Mouse (Mus musculus): ENCODE results near the gene Mfsd11. TPM values are rescaled to one million over a fixed set of nuclear protein-coding genes. Genes with fewer than 3 reads are reported as not detected.

The Mfsd11 gene
- polyA plus RNA-seq, 1 experiment from 2014 or later: 18.0 TPM

DNA sequence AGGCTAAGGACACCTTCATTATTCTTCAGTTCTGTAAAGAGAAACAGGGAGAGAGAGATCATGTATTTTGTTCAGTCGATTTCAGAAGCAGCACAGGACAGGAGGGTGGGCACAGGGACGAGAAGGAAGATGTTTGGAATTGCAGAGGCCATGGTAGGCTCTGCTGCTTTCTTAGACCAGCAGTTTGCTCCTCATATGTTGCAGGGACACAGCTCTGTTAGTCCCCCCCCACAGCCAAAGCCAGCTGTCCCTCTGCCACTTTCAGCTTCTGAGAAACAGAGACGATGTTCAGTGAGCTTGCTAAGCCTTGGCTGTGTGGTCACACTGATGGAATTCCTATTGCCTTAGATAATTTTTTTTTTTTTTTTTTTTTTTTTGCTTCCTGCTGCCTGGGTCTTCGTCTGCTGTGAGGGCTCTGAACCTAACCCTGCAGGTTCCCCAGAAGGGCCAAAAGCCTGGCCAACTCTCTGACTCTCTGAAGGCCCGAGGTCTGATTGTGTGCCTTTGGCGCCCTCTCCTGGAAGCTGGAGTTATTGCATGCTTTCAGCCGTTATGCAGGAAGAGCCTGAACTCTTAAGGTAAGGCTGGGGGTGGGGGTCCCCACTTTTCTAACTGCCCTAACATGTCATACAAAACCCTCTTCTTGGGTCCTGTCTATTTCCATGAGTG, 44.2 kb upstream of the Mfsd11 start:
- no peaks in the 10 kb centered on the region for H3K9me3 ChIP-seq (ENCODE audit: low read length)
- H3K4me1 ChIP-seq (ENCODE audit: insufficient read depth): peaks cover 4% of the 10 kb centered on the region; the same call in 1 of the 2 replicates
- 32% methylated on average over 7 of the region's 7 CpGs for WGBS (ENCODE audit: insufficient replicate concordance)
- DNase-seq: peak; percentile 84
- no peak overlapping the region for H3K9ac ChIP-seq (replicated peaks)
- no peaks in the 10 kb centered on the region for H3K27me3 ChIP-seq (ENCODE audit: insufficient read depth, low read length)
- H3K4me3 ChIP-seq (ENCODE audit: low read depth, low read length): no peak overlapping the region
- TF ChIP-seq EP300 (IDR thresholded peaks at IDR 0.05; ENCODE audit: low read depth) (no peak), CTCF (IDR thresholded peaks at IDR 0.05; ENCODE audit: low read depth) (peak; percentile 91)
- ATAC-seq: peak; percentile 21; the same call in 1 of the 2 replicates
- no peak overlapping the region for H3K27ac ChIP-seq (ENCODE audit: low read depth)
- H3K4me2 ChIP-seq (ENCODE audit: low read depth, low read length): no peak overlapping the region
- H3K36me3 ChIP-seq (replicated peaks; ENCODE audit: insufficient read depth, low read length): no peaks in the 10 kb centered on the region

DNA sequence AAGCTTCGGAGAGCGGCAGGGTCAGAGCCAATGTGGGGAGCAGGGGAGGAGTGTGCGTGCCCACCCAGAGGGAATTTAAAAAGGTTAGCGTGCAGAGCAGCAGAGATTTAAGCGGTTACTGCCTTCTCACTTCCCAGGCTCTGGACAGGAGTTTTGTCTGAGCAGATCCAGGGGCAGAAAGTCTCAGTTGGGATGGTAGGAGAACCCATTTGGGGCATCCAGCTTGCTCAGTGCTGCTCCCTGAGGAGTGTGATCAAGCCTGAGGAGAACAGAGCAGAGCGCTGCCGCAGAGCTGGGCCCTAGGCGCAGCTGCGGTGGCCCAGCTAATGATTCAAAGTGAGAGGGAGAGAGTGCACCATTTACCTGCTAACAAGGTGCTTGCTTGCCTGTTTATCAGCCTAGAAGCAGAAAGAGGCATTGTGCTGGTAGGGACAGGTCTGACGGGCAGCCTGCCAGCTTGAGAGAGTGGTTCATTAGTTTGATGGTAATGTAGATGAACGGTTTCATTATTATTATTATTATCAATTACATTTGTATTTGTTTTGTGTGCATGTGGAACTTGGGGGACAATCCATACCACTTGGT, 43.3 kb upstream of the Mfsd11 start:
- ATAC-seq: no peak
- TF ChIP-seq CTCF (IDR thresholded peaks at IDR 0.05; ENCODE audit: low read depth) (no peak), EP300 (IDR thresholded peaks at IDR 0.05; ENCODE audit: low read depth) (no peak)

DNA sequence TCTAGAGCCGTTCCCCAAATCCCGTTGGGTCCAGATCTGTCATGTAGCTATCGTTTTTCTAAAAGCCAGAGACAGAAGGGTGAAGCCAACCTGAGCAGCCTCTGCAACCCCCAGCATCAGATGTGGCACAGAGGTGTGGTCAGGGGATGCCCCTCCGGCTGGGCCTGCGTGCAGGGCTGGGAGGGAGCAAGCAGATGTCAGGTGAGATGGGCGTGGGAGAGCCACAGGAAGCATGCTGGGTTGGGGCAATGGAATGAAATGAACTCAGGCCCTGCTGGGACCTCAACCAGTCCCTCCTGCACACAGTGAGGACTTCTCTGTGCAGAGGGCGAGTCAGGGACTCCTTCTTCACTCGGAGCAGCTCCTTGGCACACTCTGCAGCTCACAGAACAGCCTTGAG, 42.7 kb upstream of the Mfsd11 start:
- H3K4me2 ChIP-seq (ENCODE audit: low read depth, low read length): no peak overlapping the region
- H3K36me3 ChIP-seq (replicated peaks; ENCODE audit: insufficient read depth, low read length): no peaks in the 10 kb centered on the region
- peaks cover 4% of the 10 kb centered on the region for H3K4me1 ChIP-seq (ENCODE audit: insufficient read depth)
- WGBS (ENCODE audit: insufficient replicate concordance): 77% methylated on average over 8 of the region's 8 CpGs
- H3K9me3 ChIP-seq (ENCODE audit: low read length): no peaks in the 10 kb centered on the region
- no peak for DNase-seq
- no peak for TF ChIP-seq EP300 (IDR thresholded peaks at IDR 0.05; ENCODE audit: low read depth)
- TF ChIP-seq CTCF (IDR thresholded peaks at IDR 0.05; ENCODE audit: low read depth): no peak
- no peak overlapping the region for H3K9ac ChIP-seq (replicated peaks)
- no peak for ATAC-seq
- no peak overlapping the region for H3K27ac ChIP-seq (ENCODE audit: low read depth)
- no peak overlapping the region for H3K4me3 ChIP-seq (ENCODE audit: low read depth, low read length)
- H3K27me3 ChIP-seq (ENCODE audit: insufficient read depth, low read length): no peaks in the 10 kb centered on the region

More for the DNA sequence above, 43.3 kb upstream of the Mfsd11 start:
- Histone ChIP-seq H3K27ac (ENCODE audit: low read depth) (no peak overlapping the region), H3K36me3 (replicated peaks; ENCODE audit: insufficient read depth, low read length) (no peaks in the 10 kb centered on the region), H3K4me2 (ENCODE audit: low read depth, low read length) (no peak overlapping the region), H3K27me3 (ENCODE audit: insufficient read depth, low read length) (no peaks in the 10 kb centered on the region), H3K9ac (replicated peaks) (no peak overlapping the region), H3K9me3 (ENCODE audit: low read length) (no peaks in the 10 kb centered on the region), H3K4me3 (ENCODE audit: low read depth, low read length) (no peak overlapping the region), H3K4me1 (ENCODE audit: insufficient read depth) (peaks cover 4% of the 10 kb centered on the region; the same call in 1 of the 2 replicates)
- 80% methylated on average over 11 of the region's 11 CpGs for WGBS (ENCODE audit: insufficient replicate concordance)
- no peak for DNase-seq

DNA sequence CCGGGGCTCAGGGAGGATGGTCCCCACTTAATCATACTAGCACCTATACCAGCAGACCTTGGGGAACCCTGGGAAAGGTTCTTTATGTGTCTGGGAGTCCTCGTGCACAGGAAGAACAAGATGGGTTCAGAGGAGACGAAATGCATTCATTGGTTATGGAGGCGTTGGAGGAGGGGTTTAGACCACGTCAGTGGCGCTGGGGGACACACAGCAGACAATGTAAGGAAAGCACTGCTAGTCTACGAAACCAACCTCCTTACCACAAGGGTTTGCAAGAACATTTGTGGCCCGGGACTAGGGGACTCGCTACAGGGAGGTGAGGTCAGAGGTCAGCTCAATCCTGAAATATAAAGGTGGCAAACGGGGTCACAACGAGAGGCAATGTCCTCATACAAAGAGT, 41.7 kb upstream of the Mfsd11 start:
- Histone ChIP-seq H3K27ac (ENCODE audit: low read depth) (no peak overlapping the region), H3K4me3 (ENCODE audit: low read depth, low read length) (no peak overlapping the region), H3K9me3 (ENCODE audit: low read length) (no peaks in the 10 kb centered on the region), H3K4me2 (ENCODE audit: low read depth, low read length) (no peak overlapping the region), H3K36me3 (replicated peaks; ENCODE audit: insufficient read depth, low read length) (no peaks in the 10 kb centered on the region), H3K9ac (replicated peaks) (no peak overlapping the region), H3K27me3 (ENCODE audit: insufficient read depth, low read length) (no peaks in the 10 kb centered on the region), H3K4me1 (ENCODE audit: insufficient read depth) (peaks cover 8% of the 10 kb centered on the region)
- DNase-seq (no peak), ATAC-seq (no peak)
- 70% methylated on average over 11 of the region's 11 CpGs for WGBS (ENCODE audit: insufficient replicate concordance)
- TF ChIP-seq EP300 (IDR thresholded peaks at IDR 0.05; ENCODE audit: low read depth): no peak
- TF ChIP-seq CTCF (IDR thresholded peaks at IDR 0.05; ENCODE audit: low read depth): no peak

DNA sequence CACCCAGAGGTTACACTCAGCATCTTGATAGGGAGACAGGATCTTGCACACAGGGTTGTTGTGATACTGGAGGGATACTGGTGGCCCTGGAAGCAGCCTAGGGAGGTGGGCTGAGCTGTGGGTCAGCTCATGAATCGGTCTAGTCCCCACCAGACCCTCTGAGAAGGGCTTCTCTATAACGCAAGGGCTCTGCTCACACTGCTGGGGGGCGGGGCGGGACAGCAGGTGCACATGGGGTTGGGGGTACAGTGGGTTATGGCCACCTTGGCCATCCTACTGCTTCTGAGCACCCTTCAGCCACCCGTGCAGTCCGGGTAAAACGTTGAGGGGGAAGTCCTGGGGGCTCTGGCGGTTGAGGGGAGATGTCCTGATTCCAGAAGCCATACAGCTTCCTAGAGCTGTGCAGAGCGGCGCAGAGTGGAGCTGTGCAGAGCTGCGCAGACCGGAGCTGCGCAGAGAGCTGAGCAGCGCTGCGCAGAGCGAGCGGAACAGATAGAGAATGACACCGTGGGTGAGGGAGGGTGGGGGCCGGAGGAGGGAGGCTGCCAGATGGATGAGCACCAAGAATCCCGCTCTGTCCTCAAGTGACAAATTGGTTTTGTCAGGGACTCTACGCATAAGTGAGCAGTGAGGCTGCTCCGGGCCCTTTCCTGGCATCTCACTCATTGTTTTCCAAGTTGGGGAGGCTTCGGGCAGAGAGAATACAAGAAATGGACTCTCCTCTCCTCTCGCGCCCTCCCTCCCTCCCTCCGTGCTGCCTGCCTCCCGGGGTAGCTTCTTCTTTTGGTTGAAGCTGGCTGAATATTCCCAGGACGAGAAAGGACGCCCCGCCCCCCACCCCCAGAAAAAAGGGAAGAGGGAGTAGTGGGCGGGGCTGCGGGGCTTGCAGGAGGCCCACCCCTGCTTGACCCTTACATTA, 41.0 kb upstream of the Mfsd11 start:
- ATAC-seq: peak; percentile 65; the same call in 1 of the 2 replicates
- H3K36me3 ChIP-seq (replicated peaks; ENCODE audit: insufficient read depth, low read length): no peaks in the 10 kb centered on the region
- H3K4me2 ChIP-seq (ENCODE audit: low read depth, low read length): peak overlapping the region; percentile 70
- no peak overlapping the region for H3K27ac ChIP-seq (ENCODE audit: low read depth)
- H3K9ac ChIP-seq (replicated peaks): no peak overlapping the region
- peak; percentile 44 for DNase-seq
- H3K27me3 ChIP-seq (ENCODE audit: insufficient read depth, low read length): no peaks in the 10 kb centered on the region
- H3K4me1 ChIP-seq (ENCODE audit: insufficient read depth): peaks cover 8% of the 10 kb centered on the region
- TF ChIP-seq EP300 (IDR thresholded peaks at IDR 0.05; ENCODE audit: low read depth): no peak
- no peak for TF ChIP-seq CTCF (IDR thresholded peaks at IDR 0.05; ENCODE audit: low read depth)
- H3K9me3 ChIP-seq (ENCODE audit: low read length): no peaks in the 10 kb centered on the region
- peak overlapping the region; percentile 24; the same call in 1 of the 2 replicates for H3K4me3 ChIP-seq (ENCODE audit: low read depth, low read length)
- 10% methylated on average over 32 of the region's 32 CpGs for WGBS (ENCODE audit: insufficient replicate concordance)

All from liver, postnatal 0 days (tissue).